Mouse (Mus musculus) midbrain, embryonic 14.5 days (tissue): ENCODE data around the gene Olfr1242. TPM values are rescaled to one million over a fixed set of nuclear protein-coding genes. Genes with fewer than 3 reads are reported as not detected.

Source experiments
- ATAC-seq: fragments of 200-750 bp; cut with Nextera tagmentation; 2 replicates; pipeline ENCODE4 v1.8.0; 2017; ENCODE audit warnings: moderate number of reproducible peaks, moderate library complexity; ENCODE audit not compliant: low FRiP score, low TSS enrichment
- DNase-seq: peaks from one replicate; pipeline ENCODE4 v3.0.0-alpha.2; 2015
- H3K27ac ChIP-seq: fragments of 300-500 bp; sonication (generic); replicated peaks from 2 replicates; pipeline ENCODE4 v1.5.1; 2014; ENCODE audit warnings: mild to moderate bottlenecking, low read depth, low read length, moderate library complexity
- H3K27me3 ChIP-seq: fragments of 300-500 bp; sonication (generic); 2 replicates; pipeline ENCODE4 v1.6.1; 2014; ENCODE audit warnings: low read length, control low read depth, mixed read lengths; ENCODE audit not compliant: control insufficient read depth, insufficient read depth
- H3K36me3 ChIP-seq: fragments of 300-500 bp; sonication (generic); 2 replicates; pipeline ENCODE4 v1.6.1; 2014; ENCODE audit warnings: low read length, control low read depth; ENCODE audit not compliant: control insufficient read depth, insufficient read depth
- H3K4me1 ChIP-seq: fragments of 300-500 bp; sonication (generic); 2 replicates; pipeline ENCODE4 v1.6.1; 2014; ENCODE audit warnings: mild to moderate bottlenecking, antibody characterized with exemption, low read length, control low read depth; ENCODE audit not compliant: control insufficient read depth, insufficient read depth
- H3K4me2 ChIP-seq: fragments of 300-500 bp; sonication (generic); 2 replicates; pipeline ENCODE4 v1.6.1; 2014; ENCODE audit warnings: mild to moderate bottlenecking, low read length, moderate library complexity
- H3K4me3 ChIP-seq: fragments of 300-500 bp; sonication (generic); replicated peaks from 2 replicates; pipeline ENCODE4 v1.5.1; 2014; ENCODE audit warnings: low read depth, low read length
- H3K9ac ChIP-seq: fragments of 300-500 bp; sonication (generic); replicated peaks from 2 replicates; pipeline ENCODE4 v1.6.1; 2014; ENCODE audit warnings: mild to moderate bottlenecking, low read length, moderate library complexity
- H3K9me3 ChIP-seq: fragments of 300-500 bp; sonication (generic); 2 replicates; pipeline ENCODE4 v1.6.1; 2016; ENCODE audit warnings: low read length, control low read depth, mixed read lengths; ENCODE audit not compliant: control insufficient read depth
- whole genome bisulfite sequencing: fragments of 180-500 bp; shearing (Covaris S2); extraction: QIAGEN DNeasy Blood & Tissue Kit; methylation state at CpG from one replicate; pipeline ENCODE4 v1.1.7; 2014; 5-methylcytosine and 5-hydroxymethylcytosine counted together
- polyA plus RNA-seq: library from polyadenylated mRNA; unstranded; fragments of >200 nt; fragmentation: Nextera tagmentation; extraction: Ambion mirVana; gene quantifications from 2 replicates; pipeline ENCODE4 v1.2.1, GENCODE M21; 2014

Olfr1242 gene
- polyA plus RNA-seq = not detected in 2 replicates

DNA sequence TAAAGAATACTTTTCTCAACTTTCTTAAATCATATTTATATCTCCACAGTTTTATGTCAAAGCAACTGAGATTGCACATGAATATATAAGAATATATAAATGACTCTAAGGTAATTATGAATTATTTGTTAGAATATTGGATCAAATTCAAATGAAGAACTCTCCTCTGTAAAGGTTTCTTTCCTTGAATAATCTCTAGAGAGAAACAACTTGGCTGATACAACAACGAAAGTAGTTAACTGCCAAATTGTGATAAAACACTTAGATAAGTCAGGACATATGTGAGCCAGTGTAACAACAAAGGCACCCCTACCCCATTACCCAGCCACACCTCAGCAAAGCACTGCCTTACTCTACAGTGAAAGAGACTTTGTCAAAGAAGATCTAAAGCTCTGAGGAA, at the start of gene Olfr1242:
Gene Olfr1242, minus strand, starts transcription at position 101 of the 400 bp plus-strand sequence.
- no peak for ATAC-seq
- Histone ChIP-seq H3K9me3 (no peaks in the 10 kb centered on the region), H3K4me1 (no peaks in the 10 kb centered on the region), H3K4me2 (no peak within 1 kb of the TSS), H3K4me3 (no peak within 1 kb of the TSS), H3K27me3 (no peaks in the 10 kb centered on the region), H3K27ac (no peak within 1 kb of the TSS), H3K9ac (no peak within 1 kb of the TSS), H3K36me3 (no peaks in the 10 kb centered on the region)
- 91% methylated on average over 1 of the region's 1 CpGs for WGBS
- no peak for DNase-seq

DNA sequence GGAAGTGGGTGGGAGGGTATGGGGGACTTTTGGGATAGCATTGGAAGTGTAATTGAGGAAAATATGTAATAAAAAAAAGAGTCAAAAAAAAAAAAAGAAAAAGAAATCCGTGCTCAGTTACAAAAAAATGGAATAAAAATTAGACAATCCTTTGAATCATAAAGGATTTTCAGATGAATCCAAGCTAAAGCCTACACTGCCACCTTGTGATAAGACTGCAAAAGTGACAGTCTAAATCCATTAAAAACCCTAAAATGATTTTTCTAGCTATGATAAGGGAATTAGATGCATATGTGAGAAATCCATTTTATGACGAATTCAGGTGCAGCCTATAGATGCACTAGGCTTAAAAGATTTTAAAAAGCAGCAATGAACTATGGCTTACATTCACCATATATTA, 46.4 kb upstream of the Olfr1242 start:
- Histone ChIP-seq H3K4me3 (no peak overlapping the region), H3K36me3 (no peaks in the 10 kb centered on the region), H3K9ac (no peak overlapping the region), H3K27ac (no peak overlapping the region), H3K4me2 (no peak overlapping the region), H3K4me1 (no peaks in the 10 kb centered on the region), H3K9me3 (no peaks in the 10 kb centered on the region), H3K27me3 (no peaks in the 10 kb centered on the region)
- DNase-seq = peak; percentile 77
- no peak for ATAC-seq
- 66% methylated on average over 2 of the region's 2 CpGs for WGBS

DNA sequence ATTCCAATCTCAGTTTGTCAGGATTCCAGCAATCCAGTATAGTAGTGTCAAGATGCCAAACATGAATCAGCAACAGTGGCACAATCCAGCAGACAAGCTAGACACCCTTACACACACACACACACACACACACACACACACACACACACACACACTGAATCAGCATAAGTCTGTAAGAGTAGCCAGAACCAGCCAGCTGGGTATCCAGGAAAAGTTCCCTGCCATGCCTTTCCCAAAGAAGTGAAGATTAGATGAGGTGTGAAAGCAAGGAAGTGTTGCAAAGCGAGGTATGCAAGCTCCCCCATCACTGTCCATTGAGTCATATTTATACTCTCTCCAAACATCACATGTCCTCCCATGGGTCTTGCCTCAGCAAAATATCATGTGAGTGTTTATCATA, 41.8 kb upstream of the Olfr1242 start:
- no peaks in the 10 kb centered on the region for H3K27me3 ChIP-seq
- no peak overlapping the region for H3K4me2 ChIP-seq
- H3K36me3 ChIP-seq = no peaks in the 10 kb centered on the region
- no peaks in the 10 kb centered on the region for H3K9me3 ChIP-seq
- H3K9ac ChIP-seq = no peak overlapping the region
- WGBS = 82% methylated on average over 1 of the region's 1 CpGs
- no peak overlapping the region for H3K4me3 ChIP-seq
- DNase-seq (no peak), ATAC-seq (no peak)
- no peak overlapping the region for H3K27ac ChIP-seq
- H3K4me1 ChIP-seq = no peaks in the 10 kb centered on the region

DNA sequence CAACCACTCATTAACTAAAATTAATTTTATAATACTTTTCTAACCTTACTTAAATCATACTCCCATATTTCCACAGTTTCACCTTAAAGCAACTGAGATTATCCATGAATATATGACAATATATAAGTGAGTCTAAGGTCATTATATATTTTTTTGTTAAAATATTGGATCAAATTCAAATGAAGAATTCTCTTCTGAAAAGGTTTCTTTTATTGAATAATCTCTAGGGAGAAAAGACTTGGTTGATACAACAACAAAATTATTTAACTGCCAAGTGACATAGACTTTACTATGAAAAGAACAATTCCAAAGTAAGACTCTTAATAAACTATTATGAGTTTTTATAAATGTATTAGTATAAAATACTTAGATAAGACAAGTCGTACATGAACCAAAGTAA, 33.3 kb upstream of the Olfr1242 start, which contains the start of gene Olfr1243:
Gene Olfr1243, minus strand, starts transcription at position 101 of the 400 bp plus-strand sequence.
- no peak within 1 kb of the TSS for H3K4me2 ChIP-seq
- WGBS = 93% methylated on average over 1 of the region's 1 CpGs

DNA sequence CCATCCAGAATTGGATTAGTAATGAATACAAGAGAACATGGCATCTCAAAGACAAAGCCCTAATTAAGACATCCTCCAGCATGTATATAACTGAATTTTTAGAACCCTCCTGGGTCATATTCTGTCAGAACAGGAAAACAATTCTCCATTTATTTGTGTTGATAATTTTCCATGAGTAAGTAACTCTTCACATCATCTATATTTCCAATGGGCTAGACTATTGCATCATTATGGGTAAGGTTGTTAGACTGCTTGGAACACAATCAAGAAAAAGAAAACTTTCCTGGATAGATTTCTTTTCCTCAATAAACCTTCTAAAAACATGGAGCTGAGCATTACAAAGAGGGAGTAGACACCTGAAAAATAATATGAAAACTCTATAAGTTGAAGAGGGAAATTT, 11.1 kb downstream of the Olfr1242 start, which contains the start of gene Olfr1241:
Gene Olfr1241, minus strand, starts transcription at position 101 of the 400 bp plus-strand sequence.
- H3K36me3 ChIP-seq = no peaks in the 10 kb centered on the region
- no peaks in the 10 kb centered on the region for H3K4me1 ChIP-seq
- DNase-seq (no peak), ATAC-seq (no peak)
- no peak within 1 kb of the TSS for H3K4me3 ChIP-seq
- H3K27me3 ChIP-seq = no peaks in the 10 kb centered on the region
- H3K9me3 ChIP-seq = no peaks in the 10 kb centered on the region
- H3K27ac ChIP-seq = no peak within 1 kb of the TSS
- no peak within 1 kb of the TSS for H3K9ac ChIP-seq
- H3K4me2 ChIP-seq = no peak within 1 kb of the TSS

More for the DNA sequence above, 33.3 kb upstream of the Olfr1242 start, which contains the start of gene Olfr1243:
- Histone ChIP-seq H3K9me3 (no peaks in the 10 kb centered on the region), H3K4me1 (no peaks in the 10 kb centered on the region), H3K9ac (no peak within 1 kb of the TSS), H3K27ac (no peak within 1 kb of the TSS), H3K4me3 (no peak within 1 kb of the TSS), H3K27me3 (no peaks in the 10 kb centered on the region), H3K36me3 (no peaks in the 10 kb centered on the region)
- no peak for DNase-seq
- ATAC-seq = no peak

DNA sequence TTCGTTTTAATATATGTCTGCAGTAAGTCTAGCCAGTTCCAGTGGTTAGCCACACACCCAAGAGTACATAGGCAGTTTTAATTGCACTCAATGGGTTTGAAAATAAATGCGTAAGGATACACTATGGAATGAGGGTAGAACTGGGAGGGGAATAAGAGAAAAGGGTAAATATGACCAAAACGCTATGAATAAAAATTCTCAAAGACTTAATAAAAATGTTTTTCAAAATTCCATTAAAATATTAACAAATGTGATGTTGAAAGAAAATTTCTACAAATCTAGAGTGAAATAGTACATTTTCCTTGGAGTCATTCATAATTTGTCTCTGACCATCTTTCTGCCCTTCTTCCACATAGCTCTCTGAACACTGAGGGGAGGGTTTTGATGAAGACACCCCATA, 55.2 kb downstream of the Olfr1242 start, which contains the start of gene Olfr1240:
Gene Olfr1240, minus strand, starts transcription at position 101 of the 400 bp plus-strand sequence.
- DNase-seq = no peak
- no peak within 1 kb of the TSS for H3K27ac ChIP-seq
- H3K9ac ChIP-seq = no peak within 1 kb of the TSS
- H3K9me3 ChIP-seq = no peaks in the 10 kb centered on the region
- H3K36me3 ChIP-seq = no peaks in the 10 kb centered on the region
- WGBS = 86% methylated on average over 3 of the region's 3 CpGs
- H3K4me1 ChIP-seq = no peaks in the 10 kb centered on the region
- no peak within 1 kb of the TSS for H3K4me2 ChIP-seq
- no peak within 1 kb of the TSS for H3K4me3 ChIP-seq
- no peaks in the 10 kb centered on the region for H3K27me3 ChIP-seq
- ATAC-seq = no peak

Other genes with a start within 250 kb of the Olfr1242 start
- not detected in 2 replicates for gene Olfr1228, start 244.3 kb downstream of the Olfr1242 start, polyA plus RNA-seq
- gene Olfr1229, start 210.3 kb downstream of the Olfr1242 start, polyA plus RNA-seq = not detected in 2 replicates
- gene Olfr1230, start 201.1 kb downstream of the Olfr1242 start, polyA plus RNA-seq = not detected in 2 replicates
- not detected in 2 replicates for gene Olfr1231, start 191.3 kb downstream of the Olfr1242 start, polyA plus RNA-seq
- gene Olfr1232, start 168.7 kb downstream of the Olfr1242 start, polyA plus RNA-seq = not detected in 2 replicates
- not detected in 2 replicates for gene Olfr1233, start 155.9 kb downstream of the Olfr1242 start, polyA plus RNA-seq
- gene Olfr1234, start 133.5 kb downstream of the Olfr1242 start, polyA plus RNA-seq = not detected in 2 replicates
- gene Olfr1238, start 88.7 kb downstream of the Olfr1242 start, polyA plus RNA-seq = not detected in 2 replicates
- not detected in 2 replicates for gene Olfr1239, start 77.9 kb downstream of the Olfr1242 start, polyA plus RNA-seq
- gene Olfr1240, start 55.3 kb downstream of the Olfr1242 start, polyA plus RNA-seq = not detected in 2 replicates
- not detected in 2 replicates for gene Olfr1241, start 11.2 kb downstream of the Olfr1242 start, polyA plus RNA-seq
- gene Olfr1243, start 33.2 kb upstream of the Olfr1242 start, polyA plus RNA-seq = not detected in 2 replicates
- not detected in 2 replicates for gene Olfr1245, start 80.1 kb upstream of the Olfr1242 start, polyA plus RNA-seq
- gene Olfr1246, start 94.8 kb upstream of the Olfr1242 start, polyA plus RNA-seq = not detected in 2 replicates
- not detected in 2 replicates for gene Olfr1247, start 115.8 kb upstream of the Olfr1242 start, polyA plus RNA-seq
- not detected in 2 replicates for gene Olfr1248, start 119.9 kb upstream of the Olfr1242 start, polyA plus RNA-seq
- not detected in 2 replicates for gene Olfr1249, start 136.6 kb upstream of the Olfr1242 start, polyA plus RNA-seq
- gene Olfr1250, start 163.1 kb upstream of the Olfr1242 start, polyA plus RNA-seq = not detected in 2 replicates
- gene Olfr1251, start 173.6 kb upstream of the Olfr1242 start, polyA plus RNA-seq = not detected in 2 replicates
- gene Olfr1252, start 226.7 kb upstream of the Olfr1242 start, polyA plus RNA-seq = not detected in 2 replicates